Mouse (Mus musculus): ENCODE data around the gene Tmem120b. TPM values are rescaled to one million over a fixed set of nuclear protein-coding genes. Genes with fewer than 3 reads are reported as not detected.

Tmem120b gene
- polyA plus RNA-seq, 1 experiment from 2014 or later = 18.8 TPM

DNA sequence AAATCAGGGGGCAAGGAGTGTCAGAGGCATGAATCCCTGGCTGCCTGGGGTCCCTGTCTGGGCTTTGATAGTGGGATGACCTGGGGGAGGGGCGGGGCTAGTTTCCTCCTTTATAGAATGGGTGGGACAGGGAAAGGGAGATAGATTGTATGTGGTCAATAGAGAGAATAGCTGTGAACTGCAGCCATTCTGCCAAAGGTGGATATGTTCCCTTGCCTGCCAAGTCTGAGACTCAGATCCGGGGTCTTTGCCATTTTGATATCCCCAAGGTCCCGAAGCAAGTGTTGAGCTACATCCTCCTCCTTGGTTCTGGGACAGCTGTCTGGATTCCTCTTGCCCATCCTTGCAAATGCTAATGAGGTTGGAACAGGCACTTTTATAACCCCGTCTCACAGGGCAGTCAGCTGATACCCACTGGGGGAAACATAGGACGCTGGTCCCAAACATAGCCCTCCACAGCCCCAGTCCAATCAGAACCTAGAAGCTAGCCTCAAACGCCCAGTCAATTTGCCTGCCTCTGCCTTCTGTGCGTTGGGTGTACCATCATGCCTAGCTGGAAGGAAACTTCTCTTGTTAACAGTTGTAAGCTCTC, 52.5 kb downstream of the Tmem120b start:
- Histone ChIP-seq H3K27me3 (no peaks in the 10 kb centered on the region), H3K9ac (no peak overlapping the region), H3K36me3 (peaks cover 18% of the 10 kb centered on the region; the same call in 1 of the 2 replicates), H3K27ac (no peak overlapping the region), H3K9me3 (no peaks in the 10 kb centered on the region), H3K4me1 (no peaks in the 10 kb centered on the region), H3K4me3 (no peak overlapping the region), H3K4me2 (no peak overlapping the region)
- no peak for ATAC-seq (ENCODE audit: insufficient number of reproducible peaks, low FRiP score, low TSS enrichment, low read depth)
- WGBS = 61% methylated on average over 7 of the region's 7 CpGs

DNA sequence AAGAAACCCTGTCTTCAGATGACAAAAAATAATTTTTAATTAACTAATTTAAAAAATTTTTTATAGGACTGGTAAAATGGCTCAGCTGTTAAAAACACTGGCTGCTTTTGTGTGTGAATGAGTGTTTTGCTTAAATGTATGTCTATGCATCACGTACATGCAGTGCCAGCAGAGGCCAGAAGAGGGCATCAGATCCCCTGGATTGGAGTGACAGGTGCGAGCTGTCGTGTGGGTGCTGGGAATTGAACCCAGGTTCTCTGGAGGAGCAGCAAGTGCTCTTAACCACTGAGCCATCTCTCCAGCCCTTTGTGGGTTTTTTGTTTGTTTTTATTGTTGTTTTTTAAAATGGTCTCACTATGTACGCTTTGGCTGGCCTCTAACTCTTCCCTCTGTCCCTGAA, 54.0 kb downstream of the Tmem120b start:
- H3K4me1 ChIP-seq = no peaks in the 10 kb centered on the region
- ATAC-seq (ENCODE audit: insufficient number of reproducible peaks, low FRiP score, low TSS enrichment, low read depth) = no peak
- H3K9ac ChIP-seq = no peak overlapping the region
- H3K9me3 ChIP-seq = no peaks in the 10 kb centered on the region
- no peak overlapping the region for H3K4me2 ChIP-seq
- no peaks in the 10 kb centered on the region for H3K27me3 ChIP-seq
- H3K27ac ChIP-seq = no peak overlapping the region
- WGBS = 86% methylated on average over 4 of the region's 4 CpGs
- peaks cover 20% of the 10 kb centered on the region; the same call in 1 of the 2 replicates for H3K36me3 ChIP-seq
- H3K4me3 ChIP-seq = no peak overlapping the region

- no peaks in the 10 kb centered on the region for H3K27me3 ChIP-seq
- no peak overlapping the region for H3K4me3 ChIP-seq
- H3K9ac ChIP-seq = no peak overlapping the region
- no peak overlapping the region for H3K27ac ChIP-seq
- H3K9me3 ChIP-seq = no peaks in the 10 kb centered on the region
- H3K4me2 ChIP-seq = no peak overlapping the region
- H3K36me3 ChIP-seq = peaks cover 18% of the 10 kb centered on the region; the same call in 1 of the 2 replicates
- no peak for ATAC-seq (ENCODE audit: insufficient number of reproducible peaks, low FRiP score, low TSS enrichment, low read depth)
- H3K4me1 ChIP-seq = 0 out of 2 replicates have a peak, but pooled peaks cover 6% of the 10 kb centered on the region
- WGBS = 78% methylated on average over 6 of the region's 6 CpGs
Measured at GRCm38 (mm10) chr5:123125105-123125504, 56.9 kb downstream of the Tmem120b start.

- Histone ChIP-seq H3K27ac (no peak overlapping the region), H3K4me2 (no peak overlapping the region), H3K27me3 (no peaks in the 10 kb centered on the region), H3K9ac (no peak overlapping the region), H3K9me3 (no peaks in the 10 kb centered on the region), H3K4me1 (0 out of 2 replicates have a peak, but pooled peaks cover 6% of the 10 kb centered on the region), H3K36me3 (peaks cover 18% of the 10 kb centered on the region; the same call in 1 of the 2 replicates), H3K4me3 (no peak overlapping the region)
- no peak for ATAC-seq (ENCODE audit: insufficient number of reproducible peaks, low FRiP score, low TSS enrichment, low read depth)
- WGBS = 79% methylated on average over 18 of the region's 18 CpGs
Measured at GRCm38 (mm10) chr5:123125638-123126406, 57.6 kb downstream of the Tmem120b start.

- no peak for ATAC-seq (ENCODE audit: insufficient number of reproducible peaks, low FRiP score, low TSS enrichment, low read depth)
- H3K4me2 ChIP-seq = no peak overlapping the region
- 70% methylated on average over 6 of the region's 6 CpGs for WGBS
Measured at GRCm38 (mm10) chr5:123127031-123127430, 58.8 kb downstream of the Tmem120b start.

DNA sequence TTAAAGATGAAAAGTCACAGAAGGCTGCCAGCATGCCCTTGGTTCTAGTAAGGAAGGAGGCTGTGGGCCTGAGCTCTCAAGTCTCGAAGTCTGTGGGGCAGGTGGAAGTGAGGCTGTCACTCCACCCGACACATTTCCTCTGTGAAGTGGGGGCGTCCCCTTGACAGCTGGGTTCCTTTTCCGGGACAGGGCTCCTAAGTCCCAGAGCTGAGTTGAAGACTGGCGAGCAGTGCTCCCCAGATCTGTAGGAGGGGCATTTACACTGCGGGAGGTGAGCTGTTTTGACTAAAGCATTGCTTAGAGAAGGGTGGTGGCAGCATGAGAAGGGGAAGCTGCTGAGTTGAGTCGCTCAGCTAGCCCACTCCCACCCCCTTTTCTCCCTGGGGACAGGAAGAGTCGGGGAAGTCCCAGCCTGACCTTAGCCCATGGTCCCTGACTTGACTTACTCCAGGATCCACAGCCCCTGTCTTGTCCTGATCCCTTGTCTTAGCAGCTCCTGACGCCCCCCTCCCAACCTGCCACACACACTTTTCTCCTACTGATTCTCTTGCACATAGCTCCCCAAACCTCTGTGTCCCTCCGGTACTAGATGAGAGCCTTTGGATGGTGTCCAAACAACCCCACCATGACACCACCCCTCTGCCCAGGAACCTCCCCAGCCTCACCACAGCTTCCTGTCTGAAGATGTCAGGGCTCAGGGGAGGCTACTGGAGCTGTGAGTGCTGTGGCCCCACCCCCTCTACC, 60.4 kb downstream of the Tmem120b start:
- peaks cover 15% of the 10 kb centered on the region; the same call in 1 of the 2 replicates for H3K36me3 ChIP-seq
- no peaks in the 10 kb centered on the region for H3K9me3 ChIP-seq
- no peak for ATAC-seq (ENCODE audit: insufficient number of reproducible peaks, low FRiP score, low TSS enrichment, low read depth)
- WGBS = 60% methylated on average over 10 of the region's 10 CpGs
- H3K9ac ChIP-seq = no peak overlapping the region
- no peak overlapping the region for H3K4me3 ChIP-seq
- H3K4me2 ChIP-seq = no peak overlapping the region
- no peaks in the 10 kb centered on the region for H3K27me3 ChIP-seq
- H3K4me1 ChIP-seq = peaks cover 30% of the 10 kb centered on the region
- no peak overlapping the region; the same call in 1 of the 2 replicates for H3K27ac ChIP-seq

More at GRCm38 (mm10) chr5:123127031-123127430, 58.8 kb downstream of the Tmem120b start:
- peaks cover 18% of the 10 kb centered on the region; the same call in 1 of the 2 replicates for H3K36me3 ChIP-seq
- no peak overlapping the region for H3K27ac ChIP-seq
- no peaks in the 10 kb centered on the region for H3K9me3 ChIP-seq
- no peak overlapping the region for H3K4me3 ChIP-seq
- peaks cover 15% of the 10 kb centered on the region for H3K4me1 ChIP-seq
- H3K27me3 ChIP-seq = no peaks in the 10 kb centered on the region
- H3K9ac ChIP-seq = no peak overlapping the region

- peaks cover 37% of the 10 kb centered on the region for H3K4me1 ChIP-seq
- no peak overlapping the region for H3K9ac ChIP-seq
- no peak overlapping the region for H3K4me2 ChIP-seq
- H3K9me3 ChIP-seq = no peaks in the 10 kb centered on the region
- no peaks in the 10 kb centered on the region for H3K27me3 ChIP-seq
- WGBS = 79% methylated on average over 10 of the region's 10 CpGs
- no peak overlapping the region; the same call in 1 of the 2 replicates for H3K27ac ChIP-seq
- peaks cover 15% of the 10 kb centered on the region; the same call in 1 of the 2 replicates for H3K36me3 ChIP-seq
- ATAC-seq (ENCODE audit: insufficient number of reproducible peaks, low FRiP score, low TSS enrichment, low read depth) = no peak
- H3K4me3 ChIP-seq = no peak overlapping the region
Measured at GRCm38 (mm10) chr5:123129170-123129757, 61.0 kb downstream of the Tmem120b start.

- no peak for ATAC-seq (ENCODE audit: insufficient number of reproducible peaks, low FRiP score, low TSS enrichment, low read depth)
- H3K9ac ChIP-seq = no peak overlapping the region
- no peak overlapping the region for H3K4me3 ChIP-seq
- H3K36me3 ChIP-seq = peaks cover 18% of the 10 kb centered on the region; the same call in 1 of the 2 replicates
- 86% methylated on average over 9 of the region's 9 CpGs for WGBS
- no peak overlapping the region for H3K27ac ChIP-seq
- no peaks in the 10 kb centered on the region for H3K27me3 ChIP-seq
- peaks cover 47% of the 10 kb centered on the region for H3K4me1 ChIP-seq
- no peak overlapping the region for H3K4me2 ChIP-seq
- H3K9me3 ChIP-seq = no peaks in the 10 kb centered on the region
Measured at GRCm38 (mm10) chr5:123130030-123130813, 62.0 kb downstream of the Tmem120b start.

- WGBS = 80% methylated on average over 5 of the region's 5 CpGs
- Histone ChIP-seq H3K27me3 (no peaks in the 10 kb centered on the region), H3K4me3 (no peak overlapping the region), H3K27ac (no peak overlapping the region), H3K9ac (no peak overlapping the region), H3K4me1 (peaks cover 52% of the 10 kb centered on the region), H3K36me3 (peaks cover 16% of the 10 kb centered on the region; the same call in 1 of the 2 replicates), H3K9me3 (no peaks in the 10 kb centered on the region), H3K4me2 (no peak overlapping the region)
- no peak for ATAC-seq (ENCODE audit: insufficient number of reproducible peaks, low FRiP score, low TSS enrichment, low read depth)
Measured at GRCm38 (mm10) chr5:123130814-123131148, 62.6 kb downstream of the Tmem120b start.

- peak within 1 kb of the TSS; percentile 45; the same call in 1 of the 2 replicates for H3K9ac ChIP-seq
- peak within 1 kb of the TSS; percentile 89 for H3K4me2 ChIP-seq
- no peaks in the 10 kb centered on the region for H3K9me3 ChIP-seq
- WGBS = 2% methylated on average over 44 of the region's 44 CpGs
- peak within 1 kb of the TSS; percentile 100 for H3K27ac ChIP-seq
- 0 out of 2 replicates have a peak, but pooled peaks cover 8% of the 10 kb centered on the region for H3K36me3 ChIP-seq
- no peaks in the 10 kb centered on the region for H3K27me3 ChIP-seq
- peaks cover 69% of the 10 kb centered on the region for H3K4me1 ChIP-seq
- peak within 1 kb of the TSS; percentile 88 for H3K4me3 ChIP-seq
- peak; percentile 31; the same call in 1 of the 2 replicates for ATAC-seq (ENCODE audit: insufficient number of reproducible peaks, low FRiP score, low TSS enrichment, low read depth)
Measured at GRCm38 (mm10) chr5:123132308-123133071, 64.3 kb downstream of the Tmem120b start, which contains the start of gene Rhof. Rhof (minus strand) TSS chr5:123132692.

Data from limb, embryonic 15.5 days (tissue).